Mouse (Mus musculus): ENCODE results near the gene Orm2. TPM values are rescaled to one million over a fixed set of nuclear protein-coding genes. Genes with fewer than 3 reads are reported as not detected.

The Orm2 gene
- polyA plus RNA-seq, 1 experiment from 2014 or later, result not detected

DNA sequence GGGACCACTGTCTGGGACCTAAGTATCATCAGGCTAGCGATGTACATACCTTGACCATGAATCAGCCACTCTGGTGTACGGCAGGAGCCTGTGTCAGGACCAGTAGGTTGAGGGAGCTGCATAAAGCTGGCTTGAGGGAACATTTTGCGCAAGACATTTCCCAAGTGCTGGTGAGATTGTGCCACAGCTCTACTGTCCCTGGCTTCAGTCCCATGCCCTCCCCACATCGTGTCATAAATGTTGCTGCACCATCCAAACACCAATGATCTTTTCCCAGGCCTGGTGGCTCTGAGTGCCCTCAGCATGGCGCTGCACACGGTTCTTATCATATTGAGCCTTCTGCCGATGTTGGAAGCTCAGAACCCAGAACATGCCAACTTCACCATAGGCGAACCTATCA lies 18.0 kb upstream of the Orm2 start, which contains the start of gene Orm1:
Gene Orm1 (plus strand): TSS at position 266 of the 400 bp plus-strand sequence.
- H3K4me1 ChIP-seq (ENCODE audit: control insufficient read depth, insufficient read depth, low read length), result no peaks in the 10 kb centered on the region
- no peaks in the 10 kb centered on the region for H3K9me3 ChIP-seq (ENCODE audit: control insufficient read depth, low read length)
- ATAC-seq (ENCODE audit: insufficient read depth, low FRiP score, low TSS enrichment), result no peak

DNA sequence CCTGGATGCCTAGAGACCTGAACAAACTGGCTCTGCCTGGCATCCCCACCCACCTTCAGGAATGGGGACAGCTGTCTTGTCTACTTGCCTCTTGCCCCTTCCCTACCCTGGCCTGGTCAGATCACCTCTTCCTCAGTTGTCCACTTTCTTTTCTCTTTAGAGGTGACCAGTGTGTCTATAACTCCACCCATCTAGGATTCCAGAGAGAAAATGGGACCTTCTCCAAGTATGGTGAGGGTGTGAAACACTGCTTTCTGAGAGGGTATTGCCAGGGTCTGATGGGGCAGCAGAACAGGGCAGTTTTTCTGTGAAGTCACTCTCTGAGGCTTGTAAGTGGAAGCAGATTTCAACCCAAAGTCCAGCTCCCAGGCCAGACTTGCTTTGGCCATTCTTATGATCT lies 17.0 kb upstream of the Orm2 start:
- no peak for DNase-seq (ENCODE audit: low spot score)
- Histone ChIP-seq H3K4me1 (ENCODE audit: control insufficient read depth, insufficient read depth, low read length) (no peaks in the 10 kb centered on the region), H3K27ac (ENCODE audit: low read depth, low read length) (no peak overlapping the region), H3K27me3 (ENCODE audit: control insufficient read depth, insufficient read depth, low read length) (no peaks in the 10 kb centered on the region), H3K4me3 (ENCODE audit: low read depth, low read length) (no peak overlapping the region), H3K9me3 (ENCODE audit: control insufficient read depth, low read length) (no peaks in the 10 kb centered on the region), H3K36me3 (ENCODE audit: control insufficient read depth, insufficient read depth, low read length) (no peaks in the 10 kb centered on the region), H3K9ac (ENCODE audit: low read length) (no peak overlapping the region), H3K4me2 (ENCODE audit: low read depth) (no peak overlapping the region)
- no peak for ATAC-seq (ENCODE audit: insufficient read depth, low FRiP score, low TSS enrichment)

More for the DNA sequence above, 18.0 kb upstream of the Orm2 start, which contains the start of gene Orm1:
- Histone ChIP-seq H3K27me3 (ENCODE audit: control insufficient read depth, insufficient read depth, low read length) (no peaks in the 10 kb centered on the region), H3K9ac (ENCODE audit: low read length) (no peak within 1 kb of the TSS), H3K4me3 (ENCODE audit: low read depth, low read length) (no peak within 1 kb of the TSS), H3K4me2 (ENCODE audit: low read depth) (no peak within 1 kb of the TSS), H3K36me3 (ENCODE audit: control insufficient read depth, insufficient read depth, low read length) (no peaks in the 10 kb centered on the region), H3K27ac (ENCODE audit: low read depth, low read length) (no peak within 1 kb of the TSS)
- 88% methylated on average over 8 of the region's 8 CpGs for WGBS
- no peak for DNase-seq (ENCODE audit: low spot score)

DNA sequence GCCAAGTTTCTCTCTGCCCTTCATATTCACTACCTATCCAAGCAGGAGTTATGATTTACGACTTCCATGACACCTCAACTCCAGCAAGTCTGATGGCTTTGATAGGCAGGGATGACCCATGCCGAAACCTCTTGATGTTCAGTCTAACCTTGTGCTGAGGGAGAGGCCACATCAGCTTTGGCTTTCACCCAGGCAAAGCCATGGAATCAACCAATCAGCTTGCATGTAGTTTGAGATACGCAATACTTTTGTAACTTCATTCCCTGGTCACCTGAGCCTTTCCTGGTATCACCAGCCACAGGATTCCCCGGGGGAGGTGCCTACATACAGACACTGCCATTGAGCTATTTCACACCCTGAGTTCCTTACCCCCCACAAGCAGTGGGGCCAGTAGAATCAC lies 15.6 kb upstream of the Orm2 start:
- Histone ChIP-seq H3K36me3 (ENCODE audit: control insufficient read depth, insufficient read depth, low read length) (no peaks in the 10 kb centered on the region), H3K9me3 (ENCODE audit: control insufficient read depth, low read length) (no peaks in the 10 kb centered on the region), H3K27ac (ENCODE audit: low read depth, low read length) (no peak overlapping the region), H3K27me3 (ENCODE audit: control insufficient read depth, insufficient read depth, low read length) (no peaks in the 10 kb centered on the region), H3K4me1 (ENCODE audit: control insufficient read depth, insufficient read depth, low read length) (no peaks in the 10 kb centered on the region), H3K4me2 (ENCODE audit: low read depth) (no peak overlapping the region), H3K4me3 (ENCODE audit: low read depth, low read length) (no peak overlapping the region), H3K9ac (ENCODE audit: low read length) (no peak overlapping the region)
- ATAC-seq (ENCODE audit: insufficient read depth, low FRiP score, low TSS enrichment) (no peak), DNase-seq (ENCODE audit: low spot score) (no peak)
- 91% methylated on average over 4 of the region's 4 CpGs for WGBS

DNA sequence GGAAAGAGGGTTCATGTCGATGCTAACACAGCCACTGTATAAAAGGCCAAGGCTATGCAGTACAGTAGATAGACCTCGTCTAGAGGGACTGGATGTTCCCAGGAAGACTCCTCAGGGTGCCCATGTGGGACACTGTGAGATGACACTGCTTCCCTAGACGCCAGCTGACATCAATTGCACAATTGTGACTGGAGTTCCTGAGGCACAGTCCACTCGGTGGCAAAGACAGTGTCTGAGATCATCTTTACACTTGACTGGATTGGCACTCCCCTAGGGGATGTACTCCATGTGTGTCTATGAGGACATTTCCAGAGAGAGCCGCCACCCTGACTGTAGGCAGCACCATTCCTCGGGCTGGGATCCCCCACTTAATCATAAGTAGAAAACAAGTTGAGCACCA lies 13.7 kb upstream of the Orm2 start:
- Histone ChIP-seq H3K9me3 (ENCODE audit: control insufficient read depth, low read length) (no peaks in the 10 kb centered on the region), H3K4me1 (ENCODE audit: control insufficient read depth, insufficient read depth, low read length) (no peaks in the 10 kb centered on the region), H3K27ac (ENCODE audit: low read depth, low read length) (no peak overlapping the region), H3K4me3 (ENCODE audit: low read depth, low read length) (no peak overlapping the region), H3K9ac (ENCODE audit: low read length) (no peak overlapping the region), H3K36me3 (ENCODE audit: control insufficient read depth, insufficient read depth, low read length) (no peaks in the 10 kb centered on the region), H3K27me3 (ENCODE audit: control insufficient read depth, insufficient read depth, low read length) (no peaks in the 10 kb centered on the region), H3K4me2 (ENCODE audit: low read depth) (no peak overlapping the region)
- ATAC-seq (ENCODE audit: insufficient read depth, low FRiP score, low TSS enrichment) (no peak), DNase-seq (ENCODE audit: low spot score) (no peak)
- WGBS, result 69% methylated on average over 6 of the region's 6 CpGs

DNA sequence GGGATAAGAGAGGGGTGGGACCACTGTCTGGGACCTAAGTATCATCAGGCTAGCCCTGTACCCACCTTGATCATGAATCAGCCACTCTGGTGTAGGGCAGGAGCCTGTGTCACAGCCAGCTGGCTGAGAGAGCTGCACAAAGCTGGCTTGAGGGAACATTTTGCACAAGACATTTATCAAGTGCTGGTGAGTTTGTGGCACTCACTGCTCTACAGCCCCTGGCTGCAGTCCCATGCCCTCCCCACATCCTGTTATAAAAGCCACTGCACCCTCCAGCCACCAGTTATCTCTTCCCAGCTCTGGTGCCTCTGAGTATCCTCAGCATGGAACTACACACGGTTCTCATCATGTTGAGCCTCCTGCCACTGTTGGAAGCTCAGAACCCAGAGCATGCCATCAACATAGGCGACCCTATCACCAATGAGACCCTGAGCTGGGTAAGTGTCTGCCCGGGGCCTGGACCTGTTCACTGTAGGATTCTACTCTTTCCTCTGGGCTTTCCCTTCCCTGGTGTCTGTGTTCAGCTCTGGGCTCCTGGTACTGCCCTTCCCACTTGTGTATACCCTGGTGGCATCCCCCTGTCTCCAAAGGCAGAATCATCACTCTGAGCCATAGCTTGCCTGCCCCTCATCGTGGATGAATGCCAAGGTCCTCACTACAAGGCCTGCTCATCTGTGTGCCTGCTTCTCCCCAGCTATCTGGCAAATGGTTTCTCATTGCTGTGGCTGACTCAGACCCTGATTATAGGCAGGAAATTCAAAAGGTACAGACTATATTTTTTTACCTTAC lies 6.2 kb upstream of the Orm2 start, which contains the start of gene Orm3:
Gene Orm3 (plus strand): TSS at position 286 of the 789 bp plus-strand sequence.
- H3K27ac ChIP-seq (ENCODE audit: low read depth, low read length), result no peak within 1 kb of the TSS
- no peak for ATAC-seq (ENCODE audit: insufficient read depth, low FRiP score, low TSS enrichment)
- no peaks in the 10 kb centered on the region for H3K9me3 ChIP-seq (ENCODE audit: control insufficient read depth, low read length)
- no peak within 1 kb of the TSS for H3K4me2 ChIP-seq (ENCODE audit: low read depth)
- H3K27me3 ChIP-seq (ENCODE audit: control insufficient read depth, insufficient read depth, low read length), result no peaks in the 10 kb centered on the region
- H3K4me1 ChIP-seq (ENCODE audit: control insufficient read depth, insufficient read depth, low read length), result no peaks in the 10 kb centered on the region
- DNase-seq (ENCODE audit: low spot score), result no peak
- H3K4me3 ChIP-seq (ENCODE audit: low read depth, low read length), result no peak within 1 kb of the TSS
- H3K36me3 ChIP-seq (ENCODE audit: control insufficient read depth, insufficient read depth, low read length), result no peaks in the 10 kb centered on the region
- 86% methylated on average over 4 of the region's 4 CpGs for WGBS
- no peak within 1 kb of the TSS for H3K9ac ChIP-seq (ENCODE audit: low read length)

DNA sequence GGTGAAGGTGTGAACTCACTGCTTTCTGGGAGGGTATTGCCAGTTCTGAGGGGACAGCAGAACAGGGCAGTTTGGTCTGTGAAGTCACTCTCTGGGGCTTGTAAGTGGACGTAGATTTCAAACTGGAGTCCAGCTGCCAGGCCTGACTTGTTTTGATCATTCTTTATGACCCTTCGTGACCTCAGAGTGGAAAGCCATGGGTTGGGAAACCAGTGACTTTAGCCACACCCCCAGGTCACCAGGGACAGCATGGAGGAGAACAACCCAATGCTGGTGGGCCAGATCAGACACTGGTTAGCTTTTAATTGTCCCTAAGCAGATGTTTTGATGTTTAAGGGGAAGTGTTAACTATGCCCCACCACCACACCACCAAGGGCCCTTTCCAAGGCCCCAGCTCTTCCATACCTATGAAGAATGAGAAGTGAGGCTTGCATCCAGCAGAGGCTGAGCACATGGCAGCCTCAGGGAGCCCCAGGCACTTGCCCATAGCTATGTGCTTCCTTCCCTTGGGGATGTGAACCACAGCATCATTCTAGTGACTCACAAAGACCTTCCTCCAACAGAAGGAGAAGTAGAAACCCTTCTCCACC lies 5.2 kb upstream of the Orm2 start:
- 45% methylated on average over 2 of the region's 2 CpGs for WGBS
- no peak overlapping the region for H3K27ac ChIP-seq (ENCODE audit: low read depth, low read length)
- ATAC-seq (ENCODE audit: insufficient read depth, low FRiP score, low TSS enrichment), result no peak

DNA sequence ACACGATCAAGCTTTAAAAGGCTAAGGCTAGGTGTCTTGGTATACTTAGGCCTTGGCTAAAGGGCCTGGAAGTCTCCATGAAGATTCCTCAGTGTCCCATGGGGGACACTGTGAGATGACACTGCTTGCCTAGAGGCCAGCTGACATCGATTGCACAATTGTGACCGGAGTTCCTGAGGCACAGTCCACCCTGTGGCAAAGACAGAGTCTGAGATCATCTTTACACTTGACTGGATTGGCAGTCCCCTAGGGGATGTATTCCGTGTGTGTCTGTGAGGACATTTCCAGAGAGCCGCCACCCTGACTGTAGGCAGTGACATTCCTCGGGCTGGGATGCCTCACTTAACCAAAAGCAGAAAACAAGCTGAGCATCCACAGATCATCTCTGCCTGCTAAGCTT lies 2.4 kb upstream of the Orm2 start:
- no peaks in the 10 kb centered on the region for H3K9me3 ChIP-seq (ENCODE audit: control insufficient read depth, low read length)
- ATAC-seq (ENCODE audit: insufficient read depth, low FRiP score, low TSS enrichment) (no peak), DNase-seq (ENCODE audit: low spot score) (no peak)
- H3K9ac ChIP-seq (ENCODE audit: low read length), result no peak overlapping the region
- 88% methylated on average over 6 of the region's 6 CpGs for WGBS
- H3K36me3 ChIP-seq (ENCODE audit: control insufficient read depth, insufficient read depth, low read length), result no peaks in the 10 kb centered on the region
- H3K4me1 ChIP-seq (ENCODE audit: control insufficient read depth, insufficient read depth, low read length), result no peaks in the 10 kb centered on the region
- no peak overlapping the region for H3K27ac ChIP-seq (ENCODE audit: low read depth, low read length)
- no peak overlapping the region for H3K4me2 ChIP-seq (ENCODE audit: low read depth)
- H3K27me3 ChIP-seq (ENCODE audit: control insufficient read depth, insufficient read depth, low read length), result no peaks in the 10 kb centered on the region
- no peak overlapping the region for H3K4me3 ChIP-seq (ENCODE audit: low read depth, low read length)

More for the DNA sequence above, 5.2 kb upstream of the Orm2 start:
- Histone ChIP-seq H3K27me3 (ENCODE audit: control insufficient read depth, insufficient read depth, low read length) (no peaks in the 10 kb centered on the region), H3K36me3 (ENCODE audit: control insufficient read depth, insufficient read depth, low read length) (no peaks in the 10 kb centered on the region), H3K4me2 (ENCODE audit: low read depth) (no peak overlapping the region), H3K4me1 (ENCODE audit: control insufficient read depth, insufficient read depth, low read length) (no peaks in the 10 kb centered on the region), H3K9me3 (ENCODE audit: control insufficient read depth, low read length) (no peaks in the 10 kb centered on the region), H3K9ac (ENCODE audit: low read length) (no peak overlapping the region), H3K4me3 (ENCODE audit: low read depth, low read length) (no peak overlapping the region)
- no peak for DNase-seq (ENCODE audit: low spot score)

DNA sequence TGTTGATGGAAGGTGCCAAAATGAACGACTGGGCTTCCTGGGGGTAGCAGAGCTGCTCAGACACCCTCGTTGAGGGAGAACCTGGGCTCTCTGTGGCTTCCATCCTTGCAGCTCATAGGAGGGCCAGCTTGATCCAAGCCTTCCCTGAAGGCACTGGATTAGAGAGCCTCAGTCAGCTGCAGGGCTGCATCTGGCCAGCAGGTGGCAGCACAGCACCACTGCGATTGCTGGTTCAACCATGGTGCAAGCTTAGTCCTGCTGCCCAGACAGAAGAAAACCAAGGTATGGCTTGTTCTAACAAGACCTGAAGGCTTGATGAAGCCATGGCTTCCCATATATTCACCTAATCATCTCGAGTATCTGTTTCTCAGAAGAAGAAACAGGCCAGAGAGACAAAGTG lies 6.3 kb downstream of the Orm2 start:
- H3K9me3 ChIP-seq (ENCODE audit: control insufficient read depth, low read length), result no peaks in the 10 kb centered on the region
- WGBS, result 14% methylated on average over 4 of the region's 4 CpGs
- no peak overlapping the region for H3K9ac ChIP-seq (ENCODE audit: low read length)
- ATAC-seq (ENCODE audit: insufficient read depth, low FRiP score, low TSS enrichment), result peak; percentile 66; the same call in 1 of the 2 replicates
- no peak overlapping the region for H3K4me3 ChIP-seq (ENCODE audit: low read depth, low read length)
- H3K27ac ChIP-seq (ENCODE audit: low read depth, low read length), result no peak overlapping the region
- no peaks in the 10 kb centered on the region for H3K27me3 ChIP-seq (ENCODE audit: control insufficient read depth, insufficient read depth, low read length)
- peak; percentile 84 for DNase-seq (ENCODE audit: low spot score)
- no peaks in the 10 kb centered on the region; the same call in none of the 2 replicates for H3K36me3 ChIP-seq (ENCODE audit: control insufficient read depth, insufficient read depth, low read length)
- no peak overlapping the region for H3K4me2 ChIP-seq (ENCODE audit: low read depth)
- no peaks in the 10 kb centered on the region for H3K4me1 ChIP-seq (ENCODE audit: control insufficient read depth, insufficient read depth, low read length)

DNA sequence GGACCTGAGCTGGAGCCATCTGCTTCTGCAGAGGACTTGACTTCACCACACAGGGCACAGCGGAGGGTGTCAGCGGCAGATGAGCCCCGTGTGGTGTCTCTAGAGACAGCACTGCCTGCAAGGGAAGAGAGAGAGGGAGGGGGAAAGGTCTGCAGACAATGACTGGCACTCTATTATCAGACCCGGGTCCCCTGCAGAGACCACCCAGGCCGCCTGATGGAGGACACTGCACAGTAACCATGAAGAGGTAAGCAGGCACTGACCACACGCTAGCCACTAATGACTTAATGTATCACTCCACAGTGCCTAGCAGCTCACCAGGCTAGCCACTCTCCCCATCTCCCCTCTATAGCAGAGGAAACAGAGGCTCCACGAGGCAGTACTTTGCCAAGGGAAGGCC lies 8.6 kb downstream of the Orm2 start:
- no peak for ATAC-seq (ENCODE audit: insufficient read depth, low FRiP score, low TSS enrichment)
- no peaks in the 10 kb centered on the region for H3K9me3 ChIP-seq (ENCODE audit: control insufficient read depth, low read length)
- no peak overlapping the region for H3K9ac ChIP-seq (ENCODE audit: low read length)
- 41% methylated on average over 7 of the region's 7 CpGs for WGBS
- DNase-seq (ENCODE audit: low spot score), result no peak
- H3K4me3 ChIP-seq (ENCODE audit: low read depth, low read length), result no peak overlapping the region
- no peaks in the 10 kb centered on the region for H3K27me3 ChIP-seq (ENCODE audit: control insufficient read depth, insufficient read depth, low read length)
- no peak overlapping the region for H3K4me2 ChIP-seq (ENCODE audit: low read depth)
- H3K27ac ChIP-seq (ENCODE audit: low read depth, low read length), result no peak overlapping the region
- no peaks in the 10 kb centered on the region; the same call in none of the 2 replicates for H3K36me3 ChIP-seq (ENCODE audit: control insufficient read depth, insufficient read depth, low read length)
- no peaks in the 10 kb centered on the region for H3K4me1 ChIP-seq (ENCODE audit: control insufficient read depth, insufficient read depth, low read length)

Data from neural tube, embryonic 11.5 days (tissue).